Mouse (Mus musculus): ENCODE data around the gene Fam120b. TPM values are rescaled to one million over a fixed set of nuclear protein-coding genes. Genes with fewer than 3 reads are reported as not detected.
A peak's percentile ranks its signal among the peaks of the same experiment; 100 is the strongest.
"Not testable (repeated sequence)": the region's sequence is repeated elsewhere in the genome, so short reads cannot be mapped to it uniquely, and the experiment has no call there.

Fam120b gene
- polyA plus RNA-seq, 2 experiments: 3.1 to 4.1 TPM

DNA sequence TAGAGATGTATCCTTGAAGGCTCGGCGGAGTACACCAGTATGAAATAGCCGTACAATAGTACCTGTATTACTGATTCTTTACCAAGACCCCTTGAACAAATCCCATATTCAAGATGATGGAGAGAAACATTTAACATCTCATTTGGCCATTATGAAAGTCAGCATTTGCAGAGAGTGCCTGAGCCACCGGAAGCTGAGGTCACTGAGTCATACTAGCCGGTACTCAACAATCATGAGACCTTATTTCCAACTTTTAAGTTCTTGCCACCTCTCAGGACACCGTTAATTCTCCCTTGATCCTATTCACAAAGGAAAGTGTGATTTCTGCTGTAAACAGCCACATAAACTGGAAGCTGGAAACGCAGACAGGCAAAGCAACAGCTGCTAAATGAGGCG lies 44.1 kb downstream of the Fam120b start:
- no peak overlapping the region for H3K4me2 ChIP-seq (ENCODE audit: low read depth)
- no peaks in the 10 kb centered on the region for H3K9me3 ChIP-seq (ENCODE audit: control insufficient read depth, low read length)

GRCm38 (mm10) chr17:15440463-15441121 lies 44.6 kb downstream of the Fam120b start:
- Histone ChIP-seq H3K4me3 (ENCODE audit: insufficient read depth in 1 of 2, low read depth in 2 of 2, low read length in 2 of 2) (no peak overlapping the region), H3K4me2 (ENCODE audit: low read depth) (no peak overlapping the region; the same call in 1 of the 2 replicates), H3K27me3 (ENCODE audit: control insufficient read depth, insufficient read depth, low read length) (no peaks in the 10 kb centered on the region), H3K27ac (no peak overlapping the region), H3K36me3 (replicated peaks; ENCODE audit: control insufficient read depth, insufficient read depth, low read depth) (no peaks in the 10 kb centered on the region), H3K4me1 (replicated peaks; ENCODE audit: control insufficient read depth in 2 of 2, insufficient read depth in 2 of 2, low read length in 1 of 2) (peaks cover 0 to 5% of the 10 kb centered on the region in 2 experiments; a peak in 2 of 4 replicates), H3K9me3 (ENCODE audit: control insufficient read depth, low read length) (no peaks in the 10 kb centered on the region), H3K9ac (replicated peaks) (no peak overlapping the region)
- 21% methylated on average over 11 of the region's 11 CpGs for WGBS (ENCODE audit: insufficient replicate concordance)
- ATAC-seq (ENCODE audit: insufficient read depth) (peak; percentile 41; the same call in 1 of the 2 replicates), DNase-seq (ENCODE audit: low read depth in 3 of 3, low spot score in 3 of 3) (peak in 1 of 3 experiments; percentile 9)
- TF ChIP-seq EP300 (IDR thresholded peaks at IDR 0.05; ENCODE audit: low read depth) (no peak), CTCF (IDR thresholded peaks at IDR 0.05; ENCODE audit: low read depth) (no peak)

More for the DNA sequence above, 44.1 kb downstream of the Fam120b start:
- Histone ChIP-seq H3K27ac (no peak overlapping the region), H3K27me3 (ENCODE audit: control insufficient read depth, insufficient read depth, low read length) (no peaks in the 10 kb centered on the region), H3K9ac (replicated peaks) (no peak overlapping the region), H3K4me1 (replicated peaks; ENCODE audit: control insufficient read depth in 2 of 2, insufficient read depth in 2 of 2, low read length in 1 of 2) (peaks cover 0 to 5% of the 10 kb centered on the region in 2 experiments; a peak in 2 of 4 replicates), H3K4me3 (ENCODE audit: insufficient read depth in 1 of 2, low read depth in 2 of 2, low read length in 2 of 2) (no peak overlapping the region), H3K36me3 (replicated peaks; ENCODE audit: control insufficient read depth, insufficient read depth, low read depth) (no peaks in the 10 kb centered on the region)
- no peak for DNase-seq (ENCODE audit: low read depth in 3 of 3, low spot score in 3 of 3)
- no peak for ATAC-seq (ENCODE audit: insufficient read depth)
- TF ChIP-seq CTCF (IDR thresholded peaks at IDR 0.05; ENCODE audit: low read depth) (no peak), EP300 (IDR thresholded peaks at IDR 0.05; ENCODE audit: low read depth) (no peak)
- 42% methylated on average over 8 of the region's 8 CpGs for WGBS (ENCODE audit: insufficient replicate concordance)

- no peak for ATAC-seq (ENCODE audit: insufficient read depth)
- no peak overlapping the region for H3K4me2 ChIP-seq (ENCODE audit: low read depth)
- no peak for TF ChIP-seq EP300 (IDR thresholded peaks at IDR 0.05; ENCODE audit: low read depth)
- TF ChIP-seq CTCF (IDR thresholded peaks at IDR 0.05; ENCODE audit: low read depth): no peak
- no peaks in the 10 kb centered on the region for H3K36me3 ChIP-seq (replicated peaks; ENCODE audit: control insufficient read depth, insufficient read depth, low read depth)
- no peak overlapping the region for H3K9ac ChIP-seq (replicated peaks)
- 73% methylated on average over 3 of the region's 3 CpGs for WGBS (ENCODE audit: insufficient replicate concordance)
- no peaks in the 10 kb centered on the region for H3K9me3 ChIP-seq (ENCODE audit: control insufficient read depth, low read length)
- no peak overlapping the region for H3K4me3 ChIP-seq (ENCODE audit: insufficient read depth in 1 of 2, low read depth in 2 of 2, low read length in 2 of 2)
- H3K4me1 ChIP-seq (replicated peaks; ENCODE audit: control insufficient read depth in 2 of 2, insufficient read depth in 2 of 2, low read length in 1 of 2): peaks cover 0 to 2% of the 10 kb centered on the region in 2 experiments; a peak in 2 of 4 replicates
- no peaks in the 10 kb centered on the region for H3K27me3 ChIP-seq (ENCODE audit: control insufficient read depth, insufficient read depth, low read length)
- no peak overlapping the region for H3K27ac ChIP-seq
- DNase-seq (ENCODE audit: low read depth in 3 of 3, low spot score in 3 of 3): no peak
These were observed 49.4 kb downstream of the Fam120b start for GRCm38 (mm10) chr17:15445421-15445820.

- TF ChIP-seq EP300 (IDR thresholded peaks at IDR 0.05; ENCODE audit: low read depth) (no peak), CTCF (IDR thresholded peaks at IDR 0.05; ENCODE audit: low read depth) (no peak)
- Histone ChIP-seq H3K9ac (replicated peaks) (no peak overlapping the region), H3K4me2 (ENCODE audit: low read depth) (no peak overlapping the region), H3K9me3 (ENCODE audit: control insufficient read depth, low read length) (no peaks in the 10 kb centered on the region), H3K36me3 (replicated peaks; ENCODE audit: control insufficient read depth, insufficient read depth, low read depth) (no peaks in the 10 kb centered on the region), H3K27me3 (ENCODE audit: control insufficient read depth, insufficient read depth, low read length) (no peaks in the 10 kb centered on the region), H3K4me3 (ENCODE audit: insufficient read depth in 1 of 2, low read depth in 2 of 2, low read length in 2 of 2) (no peak overlapping the region), H3K27ac (no peak overlapping the region), H3K4me1 (replicated peaks; ENCODE audit: control insufficient read depth in 2 of 2, insufficient read depth in 2 of 2, low read length in 1 of 2) (no peaks in the 10 kb centered on the region)
- 40% methylated on average over 5 of the region's 5 CpGs for WGBS (ENCODE audit: insufficient replicate concordance)
- no peak for ATAC-seq (ENCODE audit: insufficient read depth)
- no peak for DNase-seq (ENCODE audit: low read depth in 3 of 3, low spot score in 3 of 3)
These were observed 51.8 kb downstream of the Fam120b start for GRCm38 (mm10) chr17:15447831-15448230.

DNA sequence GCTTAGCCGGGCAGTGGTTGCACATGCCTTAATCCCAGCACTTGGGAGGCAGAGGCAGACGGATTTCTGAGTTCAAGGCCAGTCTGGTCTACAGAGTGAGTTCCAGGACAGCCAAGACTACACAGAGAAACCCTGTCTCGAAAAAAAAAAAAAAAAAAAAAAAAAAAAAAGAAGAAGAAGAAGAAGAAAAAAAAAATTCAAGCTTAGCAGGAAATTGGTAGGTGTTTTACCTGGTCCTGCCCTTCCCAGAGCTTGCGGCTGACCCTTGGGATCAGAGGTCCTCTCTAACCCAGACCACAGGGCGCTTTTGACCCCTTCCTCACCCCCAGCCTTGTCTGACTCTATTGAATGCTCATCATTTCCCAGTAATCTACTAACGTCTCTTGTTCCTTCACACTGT lies 53.1 kb downstream of the Fam120b start:
- H3K9ac ChIP-seq (replicated peaks); H3K36me3 ChIP-seq (replicated peaks; ENCODE audit: control insufficient read depth, insufficient read depth, low read depth); H3K27me3 ChIP-seq (ENCODE audit: control insufficient read depth, insufficient read depth, low read length); H3K4me2 ChIP-seq (ENCODE audit: low read depth); ATAC-seq (ENCODE audit: insufficient read depth); DNase-seq (ENCODE audit: low read depth in 3 of 3, low spot score in 3 of 3); H3K4me1 ChIP-seq (replicated peaks; ENCODE audit: control insufficient read depth in 2 of 2, insufficient read depth in 2 of 2, low read length in 1 of 2); H3K9me3 ChIP-seq (ENCODE audit: control insufficient read depth, low read length); H3K27ac ChIP-seq; H3K4me3 ChIP-seq (ENCODE audit: insufficient read depth in 1 of 2, low read depth in 2 of 2, low read length in 2 of 2): not testable (repeated sequence)
- WGBS (ENCODE audit: insufficient replicate concordance): 44% methylated on average over 6 of the region's 6 CpGs
